Mouse (Mus musculus) kidney, embryonic 14.5 days (tissue): ENCODE data around the gene N4bp3. TPM values are rescaled to one million over a fixed set of nuclear protein-coding genes. Genes with fewer than 3 reads are reported as not detected.
"Not testable (repeated sequence)": the region's sequence is repeated elsewhere in the genome, so short reads cannot be mapped to it uniquely, and the experiment has no call there.

Source experiments
- ATAC-seq: fragments of 200-750 bp; cut with Nextera tagmentation; 2 replicates; pipeline ENCODE4 v1.8.0; 2017; ENCODE audit warnings: moderate number of reproducible peaks, mild to moderate bottlenecking, moderate TSS enrichment, moderate library complexity; ENCODE audit not compliant: low FRiP score, low TSS enrichment
- H3K27ac ChIP-seq: fragments of 300-500 bp; sonication (generic); 2 replicates; pipeline ENCODE4 v1.5.1; 2014; ENCODE audit warnings: low read depth, mild to moderate bottlenecking, low read length, moderate library complexity, mixed read lengths
- H3K27me3 ChIP-seq: fragments of 300-500 bp; sonication (generic); 2 replicates; pipeline ENCODE4 v1.6.1; 2014; ENCODE audit warnings: mild to moderate bottlenecking, low read length; ENCODE audit not compliant: control insufficient read depth, insufficient read depth
- H3K36me3 ChIP-seq: fragments of 300-500 bp; sonication (generic); 2 replicates; pipeline ENCODE4 v1.6.1; 2014; ENCODE audit warnings: low read length, mixed read lengths; ENCODE audit not compliant: control insufficient read depth, insufficient read depth
- H3K4me1 ChIP-seq: fragments of 300-500 bp; sonication (generic); 2 replicates; pipeline ENCODE4 v1.6.1; 2014; ENCODE audit warnings: low read length, mixed read lengths; ENCODE audit not compliant: control insufficient read depth, insufficient read depth
- H3K4me2 ChIP-seq: fragments of 300-500 bp; sonication (generic); replicated peaks from 2 replicates; pipeline ENCODE4 v1.6.1; 2014; ENCODE audit warnings: low read depth, mild to moderate bottlenecking, low read length
- H3K4me3 ChIP-seq: fragments of 300-500 bp; sonication (generic); 2 replicates; pipeline ENCODE4 v1.5.1; 2014; ENCODE audit warnings: mild to moderate bottlenecking, low read length
- H3K9ac ChIP-seq: fragments of 300-500 bp; sonication (generic); 2 replicates; pipeline ENCODE4 v1.6.1; 2014; ENCODE audit warnings: low read depth, mild to moderate bottlenecking, low read length, moderate library complexity
- H3K9me3 ChIP-seq: fragments of 300-500 bp; sonication (generic); 2 replicates; pipeline ENCODE4 v1.6.1; 2016; ENCODE audit warnings: low read length; ENCODE audit not compliant: control insufficient read depth
- WGBS: fragments of 180-500 bp; shearing (Covaris S2); extraction: QIAGEN DNeasy Blood & Tissue Kit; methylation state at CpG from one replicate; pipeline ENCODE4 v1.1.7; 2014; 5-methylcytosine and 5-hydroxymethylcytosine counted together
- polyA plus RNA-seq: library from polyadenylated mRNA; unstranded; fragments of >200 nt; fragmentation: Nextera tagmentation; extraction: Ambion mirVana; gene quantifications from 2 replicates; pipeline ENCODE4 v1.2.1, GENCODE M21; 2014

N4bp3 gene
- polyA plus RNA-seq, 1 experiment from 2014 or later, result 22.6 TPM

- Histone ChIP-seq H3K4me3 (peak overlapping the region; percentile 82), H3K27ac (no peak overlapping the region), H3K27me3 (no peaks in the 10 kb centered on the region), H3K9me3 (no peaks in the 10 kb centered on the region), H3K4me2 (peak overlapping the region; percentile 57), H3K9ac (no peak overlapping the region; the same call in 1 of the 2 replicates), H3K36me3 (peaks cover 20% of the 10 kb centered on the region), H3K4me1 (peaks cover 16% of the 10 kb centered on the region)
- 51% methylated on average over 8 of the region's 8 CpGs for WGBS
- ATAC-seq, result peak; percentile 56
Observed at GRCm38 (mm10) chr11:51618894-51619408, 31.7 kb downstream of the N4bp3 start.

- Histone ChIP-seq H3K36me3 (peaks cover 7% of the 10 kb centered on the region), H3K4me2 (no peak overlapping the region), H3K4me1 (peaks cover 16% of the 10 kb centered on the region), H3K27me3 (no peaks in the 10 kb centered on the region), H3K9ac (no peak overlapping the region), H3K27ac (no peak overlapping the region), H3K9me3 (no peaks in the 10 kb centered on the region), H3K4me3 (no peak overlapping the region)
- no peak for ATAC-seq
- WGBS, result 2% methylated on average over 4 of the region's 4 CpGs
Observed at GRCm38 (mm10) chr11:51617693-51618092, 32.9 kb downstream of the N4bp3 start.

GRCm38 (mm10) chr11:51616113-51616512 is 34.5 kb downstream of the N4bp3 start:
- not testable (repeated sequence) for H3K27me3 ChIP-seq, H3K27ac ChIP-seq, H3K36me3 ChIP-seq, H3K9me3 ChIP-seq, H3K9ac ChIP-seq, ATAC-seq, H3K4me3 ChIP-seq
- Histone ChIP-seq H3K4me1 (peaks cover 15% of the 10 kb centered on the region), H3K4me2 (peak overlapping the region; percentile 68)
- WGBS, result 93% methylated on average over 7 of the region's 7 CpGs

- Histone ChIP-seq H3K36me3 (no peaks in the 10 kb centered on the region), H3K9me3 (no peaks in the 10 kb centered on the region), H3K4me2 (peak overlapping the region; percentile 68), H3K27ac (peak overlapping the region; percentile 86), H3K4me1 (peaks cover 10% of the 10 kb centered on the region), H3K27me3 (no peaks in the 10 kb centered on the region), H3K9ac (peak overlapping the region; percentile 65), H3K4me3 (peak overlapping the region; percentile 33)
- peak; percentile 64; the same call in 1 of the 2 replicates for ATAC-seq
- 1% methylated on average over 14 of the region's 14 CpGs for WGBS
Observed at GRCm38 (mm10) chr11:51615601-51616000, 35.0 kb downstream of the N4bp3 start.

GRCm38 (mm10) chr11:51615129-51615528 is 35.5 kb downstream of the N4bp3 start:
- peak overlapping the region; percentile 33 for H3K4me3 ChIP-seq
- WGBS, result 34% methylated on average over 7 of the region's 7 CpGs
- H3K4me1 ChIP-seq, result peaks cover 6% of the 10 kb centered on the region
- no peaks in the 10 kb centered on the region for H3K9me3 ChIP-seq
- H3K36me3 ChIP-seq, result no peaks in the 10 kb centered on the region
- H3K9ac ChIP-seq, result peak overlapping the region; percentile 65
- no peaks in the 10 kb centered on the region for H3K27me3 ChIP-seq
- no peak for ATAC-seq
- H3K4me2 ChIP-seq, result peak overlapping the region; percentile 68
- H3K27ac ChIP-seq, result peak overlapping the region; percentile 86

- Histone ChIP-seq H3K9ac (no peak overlapping the region), H3K36me3 (no peaks in the 10 kb centered on the region), H3K4me2 (no peak overlapping the region), H3K9me3 (no peaks in the 10 kb centered on the region), H3K27me3 (no peaks in the 10 kb centered on the region), H3K4me3 (no peak overlapping the region), H3K27ac (no peak overlapping the region), H3K4me1 (peaks cover 6% of the 10 kb centered on the region)
- ATAC-seq, result no peak
- 83% methylated on average over 8 of the region's 8 CpGs for WGBS
Observed at GRCm38 (mm10) chr11:51614256-51614655, 36.4 kb downstream of the N4bp3 start.

GRCm38 (mm10) chr11:51609940-51610339 is 40.7 kb downstream of the N4bp3 start:
- H3K27ac ChIP-seq, H3K27me3 ChIP-seq, H3K4me1 ChIP-seq, ATAC-seq, H3K4me2 ChIP-seq, H3K9me3 ChIP-seq, H3K4me3 ChIP-seq, H3K36me3 ChIP-seq, H3K9ac ChIP-seq: not testable (repeated sequence)
- WGBS, result 84% methylated on average over 5 of the region's 5 CpGs

- H3K9me3 ChIP-seq, result no peaks in the 10 kb centered on the region
- H3K4me1 ChIP-seq, result peaks cover 7% of the 10 kb centered on the region
- no peak overlapping the region for H3K4me3 ChIP-seq
- H3K4me2 ChIP-seq, result no peak overlapping the region
- H3K27me3 ChIP-seq, result no peaks in the 10 kb centered on the region
- peaks cover 12% of the 10 kb centered on the region for H3K36me3 ChIP-seq
- ATAC-seq, result no peak
- WGBS, result 80% methylated on average over 3 of the region's 3 CpGs
- no peak overlapping the region for H3K27ac ChIP-seq
- H3K9ac ChIP-seq, result no peak overlapping the region
Observed at GRCm38 (mm10) chr11:51609266-51609909, 41.3 kb downstream of the N4bp3 start.

- H3K9me3 ChIP-seq, result no peaks in the 10 kb centered on the region
- peaks cover 34% of the 10 kb centered on the region for H3K36me3 ChIP-seq
- peak overlapping the region; percentile 66 for H3K4me2 ChIP-seq
- peak overlapping the region; percentile 89 for H3K27ac ChIP-seq
- peak; percentile 43; the same call in 1 of the 2 replicates for ATAC-seq
- H3K9ac ChIP-seq, result peak overlapping the region; percentile 70
- H3K4me1 ChIP-seq, result peaks cover 14% of the 10 kb centered on the region
- WGBS, result 6% methylated on average over 15 of the region's 15 CpGs
- no peaks in the 10 kb centered on the region for H3K27me3 ChIP-seq
- peak overlapping the region; percentile 97 for H3K4me3 ChIP-seq
Observed at GRCm38 (mm10) chr11:51607096-51607738, 43.4 kb downstream of the N4bp3 start.
